Mouse (Mus musculus) midbrain, embryonic 11.5 days (tissue): ENCODE data around the gene Fanca. TPM values are rescaled to one million over a fixed set of nuclear protein-coding genes. Genes with fewer than 3 reads are reported as not detected.

Experiments used
- ATAC-seq: fragments of 200-750 bp; cut with Nextera tagmentation; 2 replicates; pipeline ENCODE4 v1.8.0; 2017; ENCODE audit warnings: moderate TSS enrichment, moderate library complexity; ENCODE audit not compliant: low FRiP score
- DNase-seq: peaks from one replicate; pipeline ENCODE4 v3.0.0; 2015; ENCODE audit warnings: low spot score; ENCODE audit errors: missing footprints
- H3K27ac ChIP-seq: fragments of 300-500 bp; sonication (generic); 2 replicates; pipeline ENCODE4 v1.5.1; 2014; ENCODE audit warnings: low read depth, low read length
- H3K27me3 ChIP-seq: fragments of 300-500 bp; sonication (generic); 2 replicates; pipeline ENCODE4 v1.6.1; 2014; ENCODE audit warnings: mild to moderate bottlenecking, low read length, moderate library complexity, mixed read lengths; ENCODE audit not compliant: control insufficient read depth, insufficient read depth
- H3K36me3 ChIP-seq: fragments of 300-500 bp; sonication (generic); 2 replicates; pipeline ENCODE4 v1.6.1; 2014; ENCODE audit warnings: mild to moderate bottlenecking, low read length, moderate library complexity, mixed read lengths; ENCODE audit not compliant: control insufficient read depth, insufficient read depth
- H3K4me1 ChIP-seq: fragments of 300-500 bp; sonication (generic); 2 replicates; pipeline ENCODE4 v1.6.1; 2014; ENCODE audit warnings: low read length; ENCODE audit not compliant: control insufficient read depth, insufficient read depth
- H3K4me2 ChIP-seq: fragments of 300-500 bp; sonication (generic); 2 replicates; pipeline ENCODE4 v1.6.1; 2014; ENCODE audit warnings: mild to moderate bottlenecking, moderate library complexity
- H3K4me3 ChIP-seq: fragments of 300-500 bp; sonication (generic); 2 replicates; pipeline ENCODE4 v1.5.1; 2014; ENCODE audit warnings: low read depth, low read length
- H3K9ac ChIP-seq: fragments of 300-500 bp; sonication (generic); 2 replicates; pipeline ENCODE4 v1.6.1; 2014; ENCODE audit warnings: low read length
- H3K9me3 ChIP-seq: fragments of 300-500 bp; sonication (generic); 2 replicates; pipeline ENCODE4 v1.6.1; 2016; ENCODE audit warnings: low read length; ENCODE audit not compliant: control insufficient read depth
- WGBS: fragments of 180-500 bp; shearing (Covaris S2); extraction: QIAGEN DNeasy Blood & Tissue Kit; methylation state at CpG from one replicate; pipeline ENCODE4 v1.1.7; 2014; 5-methylcytosine and 5-hydroxymethylcytosine counted together
- polyA plus RNA-seq: library from polyadenylated mRNA; unstranded; fragments of >200 nt; fragmentation: Nextera tagmentation; extraction: Ambion mirVana; gene quantifications from 2 replicates; pipeline ENCODE4 v1.2.1, GENCODE M21; 2014

Gene Fanca
- polyA plus RNA-seq, 1 experiment from 2014 or later, result 31.5 TPM

- Histone ChIP-seq H3K36me3 (peaks cover 25% of the 10 kb centered on the region), H3K4me1 (peaks cover 15% of the 10 kb centered on the region), H3K9me3 (no peaks in the 10 kb centered on the region), H3K27me3 (no peaks in the 10 kb centered on the region), H3K27ac (no peak overlapping the region), H3K4me3 (no peak overlapping the region), H3K9ac (no peak overlapping the region), H3K4me2 (no peak overlapping the region)
- ATAC-seq (no peak), DNase-seq (peak; percentile 54)
- 95% methylated on average over 5 of the region's 5 CpGs for WGBS
Measured at GRCm38 (mm10) chr8:123250940-123251339, 67.4 kb downstream of the Fanca start.

GRCm38 (mm10) chr8:123248596-123248995 lies 69.8 kb downstream of the Fanca start:
- H3K27me3 ChIP-seq, result no peaks in the 10 kb centered on the region
- no peak overlapping the region for H3K4me3 ChIP-seq
- H3K4me1 ChIP-seq, result peaks cover 7% of the 10 kb centered on the region
- H3K27ac ChIP-seq, result no peak overlapping the region
- H3K9ac ChIP-seq, result no peak overlapping the region
- peaks cover 25% of the 10 kb centered on the region for H3K36me3 ChIP-seq
- H3K9me3 ChIP-seq, result no peaks in the 10 kb centered on the region
- no peak overlapping the region for H3K4me2 ChIP-seq
- DNase-seq, result peak; percentile 23
- WGBS, result 92% methylated on average over 8 of the region's 8 CpGs
- ATAC-seq, result no peak

GRCm38 (mm10) chr8:123247748-123248147 lies 70.6 kb downstream of the Fanca start:
- H3K9ac ChIP-seq, result no peak overlapping the region
- peaks cover 25% of the 10 kb centered on the region for H3K36me3 ChIP-seq
- DNase-seq, result peak; percentile 17
- no peak overlapping the region for H3K4me2 ChIP-seq
- no peak overlapping the region for H3K4me3 ChIP-seq
- H3K27me3 ChIP-seq, result no peaks in the 10 kb centered on the region
- no peak overlapping the region for H3K27ac ChIP-seq
- WGBS, result 95% methylated on average over 6 of the region's 6 CpGs
- H3K4me1 ChIP-seq, result no peaks in the 10 kb centered on the region; the same call in none of the 2 replicates
- no peak for ATAC-seq
- H3K9me3 ChIP-seq, result no peaks in the 10 kb centered on the region

- DNase-seq (peak; percentile 47), ATAC-seq (no peak)
- H3K9ac ChIP-seq, result no peak overlapping the region
- no peak overlapping the region for H3K4me2 ChIP-seq
- no peaks in the 10 kb centered on the region for H3K27me3 ChIP-seq
- no peaks in the 10 kb centered on the region for H3K9me3 ChIP-seq
- H3K27ac ChIP-seq, result no peak overlapping the region
- no peaks in the 10 kb centered on the region for H3K4me1 ChIP-seq
- WGBS, result 95% methylated on average over 12 of the region's 12 CpGs
- peaks cover 23% of the 10 kb centered on the region for H3K36me3 ChIP-seq
- H3K4me3 ChIP-seq, result no peak overlapping the region
Measured at GRCm38 (mm10) chr8:123245543-123245942, 72.8 kb downstream of the Fanca start.

- Histone ChIP-seq H3K9ac (no peak overlapping the region), H3K4me3 (no peak overlapping the region), H3K4me1 (no peaks in the 10 kb centered on the region), H3K36me3 (peaks cover 18% of the 10 kb centered on the region), H3K27ac (no peak overlapping the region), H3K9me3 (no peaks in the 10 kb centered on the region), H3K27me3 (no peaks in the 10 kb centered on the region), H3K4me2 (no peak overlapping the region)
- ATAC-seq (no peak), DNase-seq (peak; percentile 75)
- 98% methylated on average over 4 of the region's 4 CpGs for WGBS
Measured at GRCm38 (mm10) chr8:123244382-123244781, 74.0 kb downstream of the Fanca start.

GRCm38 (mm10) chr8:123243053-123243452 lies 75.3 kb downstream of the Fanca start:
- no peak overlapping the region for H3K4me2 ChIP-seq
- no peaks in the 10 kb centered on the region for H3K4me1 ChIP-seq
- DNase-seq, result peak; percentile 72
- no peaks in the 10 kb centered on the region for H3K27me3 ChIP-seq
- no peak overlapping the region for H3K9ac ChIP-seq
- peaks cover 12% of the 10 kb centered on the region for H3K36me3 ChIP-seq
- H3K9me3 ChIP-seq, result no peaks in the 10 kb centered on the region
- no peak for ATAC-seq
- no peak overlapping the region for H3K4me3 ChIP-seq
- no peak overlapping the region for H3K27ac ChIP-seq
- 63% methylated on average over 11 of the region's 11 CpGs for WGBS

GRCm38 (mm10) chr8:123242107-123242923 lies 76.1 kb downstream of the Fanca start:
- Histone ChIP-seq H3K4me3 (no peak overlapping the region), H3K27ac (no peak overlapping the region), H3K9me3 (no peaks in the 10 kb centered on the region), H3K27me3 (no peaks in the 10 kb centered on the region), H3K36me3 (peaks cover 5% of the 10 kb centered on the region), H3K4me2 (no peak overlapping the region), H3K9ac (no peak overlapping the region), H3K4me1 (no peaks in the 10 kb centered on the region)
- DNase-seq (peak; percentile 72), ATAC-seq (no peak)
- WGBS, result 90% methylated on average over 7 of the region's 7 CpGs

- DNase-seq (no peak), ATAC-seq (no peak)
- Histone ChIP-seq H3K9ac (no peak overlapping the region), H3K27me3 (peaks cover 8% of the 10 kb centered on the region; the same call in 1 of the 2 replicates), H3K36me3 (no peaks in the 10 kb centered on the region), H3K4me2 (no peak overlapping the region), H3K27ac (no peak overlapping the region), H3K4me3 (no peak overlapping the region), H3K4me1 (peaks cover 7% of the 10 kb centered on the region), H3K9me3 (no peaks in the 10 kb centered on the region)
- 82% methylated on average over 10 of the region's 10 CpGs for WGBS
Measured at GRCm38 (mm10) chr8:123239398-123239797, 79.0 kb downstream of the Fanca start.
